Mouse (Mus musculus): ENCODE measurements around the gene Prickle2.

- TF ChIP-seq POLR2A (IDR thresholded peaks at IDR 0.05; ENCODE audit: borderline replicate concordance, extremely low read depth, low read depth, low read length) (no peak), CTCF (IDR thresholded peaks at IDR 0.05; ENCODE audit: insufficient read depth, low read length) (no peak)
These were observed 160.8 kb downstream of the Prickle2 start for GRCm38 (mm10) chr6:92545204-92545603.

Measured in lung, adult 2 months (tissue).